Mouse (Mus musculus): Measurements from ENCODE around the gene Slc15a5.

- TF ChIP-seq POLR2A (IDR thresholded peaks at IDR 0.05; ENCODE audit: low read depth, low read length), result no peak
- no peak for TF ChIP-seq CTCF (IDR thresholded peaks at IDR 0.05; ENCODE audit: extremely low read depth, insufficient read depth, insufficient read length, insufficient replicate concordance)
Measured at GRCm38 (mm10) chr6:138117496-138117895, 37.8 kb upstream of the Slc15a5 start.
